Mouse (Mus musculus) bone marrow macrophage, adult 2 months (primary cell): ENCODE data around the gene Crhr2.

Source experiments
- CTCF ChIP-seq: IDR thresholded peaks from 2 replicates; pipeline ENCODE4 v1.5.1; 2012; ENCODE audit warnings: low read depth, mild to moderate bottlenecking, low read length, moderate library complexity
- POLR2A ChIP-seq: IDR thresholded peaks from 2 replicates; pipeline ENCODE4 v1.6.1; 2012; ENCODE audit warnings: mild to moderate bottlenecking, low read depth, low read length, borderline replicate concordance

- no peak for TF ChIP-seq POLR2A
- no peak for TF ChIP-seq CTCF
Measured at GRCm38 (mm10) chr6:55169818-55170217, 37.0 kb upstream of the Crhr2 start.
